Mouse (Mus musculus): ENCODE results near the gene Arhgap23. TPM values are rescaled to one million over a fixed set of nuclear protein-coding genes. Genes with fewer than 3 reads are reported as not detected.

Arhgap23 gene
- polyA plus RNA-seq, 1 experiment from 2014 or later: 7.8 TPM

DNA sequence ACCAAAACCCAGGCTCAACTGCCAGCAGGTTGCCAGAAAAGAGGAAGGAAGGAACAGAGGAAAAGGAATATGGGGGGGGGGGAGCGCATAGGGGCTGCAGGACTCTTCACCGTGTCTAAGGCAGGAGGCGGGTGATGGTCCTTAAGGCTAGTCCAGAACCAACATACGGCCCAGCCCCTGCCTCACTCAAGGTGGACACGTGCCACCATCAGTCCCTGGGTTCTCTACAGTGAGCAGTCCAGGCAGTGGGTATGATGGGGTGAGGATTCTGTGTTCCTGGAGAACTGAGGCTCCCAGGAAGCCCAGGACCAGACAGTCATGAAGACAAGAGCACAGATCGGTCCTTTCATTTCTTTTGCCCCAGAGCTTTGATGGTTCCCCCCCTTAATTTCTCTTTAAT lies 114.7 kb downstream of the Arhgap23 start:
- WGBS: 85% methylated on average over 6 of the region's 6 CpGs
- no peak overlapping the region for H3K4me3 ChIP-seq
- no peak overlapping the region for H3K27ac ChIP-seq
- DNase-seq (ENCODE audit: low spot score): no peak
- no peaks in the 10 kb centered on the region for H3K36me3 ChIP-seq
- peaks cover 83% of the 10 kb centered on the region for H3K27me3 ChIP-seq (ENCODE audit: insufficient read depth, poor library complexity, severe bottlenecking)
- peaks cover 32% of the 10 kb centered on the region for H3K4me1 ChIP-seq
- no peaks in the 10 kb centered on the region for H3K9me3 ChIP-seq

DNA sequence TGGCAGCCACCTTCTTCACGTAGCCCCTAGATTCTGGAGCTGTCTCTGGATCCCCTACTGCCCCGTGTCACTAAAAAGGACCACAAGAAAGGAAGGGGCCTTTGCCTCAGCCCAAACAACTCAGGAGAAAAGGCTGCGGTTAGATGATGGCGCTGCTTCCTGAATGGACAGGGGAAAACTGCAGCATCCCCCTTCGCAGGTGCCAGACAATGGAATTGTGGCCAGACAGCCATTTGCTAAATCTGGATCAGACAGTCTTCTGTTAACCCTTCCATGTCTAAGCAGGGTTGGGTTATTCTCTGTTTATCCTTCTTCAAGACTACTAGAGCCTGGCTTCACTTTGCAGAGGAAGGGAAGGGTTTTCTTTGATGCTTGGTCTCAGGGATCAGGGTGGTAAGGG lies 115.6 kb downstream of the Arhgap23 start:
- DNase-seq (ENCODE audit: low spot score): no peak
- Histone ChIP-seq H3K4me1 (peaks cover 30% of the 10 kb centered on the region), H3K9me3 (no peaks in the 10 kb centered on the region), H3K36me3 (no peaks in the 10 kb centered on the region), H3K27me3 (ENCODE audit: insufficient read depth, poor library complexity, severe bottlenecking) (peaks cover 83% of the 10 kb centered on the region), H3K4me3 (no peak overlapping the region), H3K27ac (no peak overlapping the region)
- 47% methylated on average over 5 of the region's 5 CpGs for WGBS

DNA sequence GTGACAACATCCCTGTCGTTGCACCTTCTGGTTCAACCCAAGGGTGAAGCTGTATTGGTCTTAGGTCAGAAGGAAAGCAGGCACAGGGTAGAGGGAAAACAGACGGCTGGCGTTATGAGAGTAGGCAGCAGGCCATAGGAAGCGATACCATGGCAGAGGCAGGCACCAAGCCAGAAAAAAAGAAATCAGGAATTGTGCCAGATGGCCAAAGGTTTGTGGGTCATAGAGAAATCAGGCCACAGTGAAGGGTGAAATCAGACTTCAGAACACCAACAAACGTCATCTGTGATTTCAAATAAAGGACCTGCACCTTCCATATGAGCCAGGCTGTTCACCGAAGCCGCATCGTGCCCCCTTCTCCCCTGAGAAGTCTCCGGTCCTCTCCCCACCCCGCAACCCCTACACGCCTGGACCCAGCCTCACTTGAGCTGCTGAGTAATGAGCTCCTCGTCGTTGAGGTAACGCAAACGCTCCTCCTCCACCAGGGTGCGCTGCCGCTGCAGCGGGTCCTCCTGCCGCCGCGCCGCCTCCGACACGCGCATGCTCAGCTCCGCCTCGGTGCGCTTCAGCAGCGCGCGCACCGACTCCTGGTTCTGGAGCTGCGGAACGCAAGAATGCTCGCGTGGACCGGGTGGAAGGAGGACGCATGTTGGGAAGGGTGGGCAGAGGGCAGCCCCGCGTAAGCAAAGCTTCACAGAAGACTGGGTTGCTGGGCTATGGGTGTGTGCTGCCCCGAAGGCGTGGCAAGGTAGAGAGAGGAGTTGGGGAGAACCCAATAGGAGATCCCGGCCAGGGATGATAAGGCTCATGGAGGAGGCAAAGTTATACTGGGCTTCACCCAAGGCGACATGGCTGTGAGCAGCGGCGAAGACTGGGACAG lies 116.3 kb downstream of the Arhgap23 start:
- Histone ChIP-seq H3K4me1 (peaks cover 37% of the 10 kb centered on the region), H3K4me3 (peak overlapping the region; percentile 60), H3K27me3 (ENCODE audit: insufficient read depth, poor library complexity, severe bottlenecking) (peaks cover 83% of the 10 kb centered on the region), H3K9me3 (no peaks in the 10 kb centered on the region), H3K27ac (no peak overlapping the region; the same call in 1 of the 2 replicates), H3K36me3 (no peaks in the 10 kb centered on the region)
- WGBS: 7% methylated on average over 46 of the region's 46 CpGs
- peak; percentile 92 for DNase-seq (ENCODE audit: low spot score)

DNA sequence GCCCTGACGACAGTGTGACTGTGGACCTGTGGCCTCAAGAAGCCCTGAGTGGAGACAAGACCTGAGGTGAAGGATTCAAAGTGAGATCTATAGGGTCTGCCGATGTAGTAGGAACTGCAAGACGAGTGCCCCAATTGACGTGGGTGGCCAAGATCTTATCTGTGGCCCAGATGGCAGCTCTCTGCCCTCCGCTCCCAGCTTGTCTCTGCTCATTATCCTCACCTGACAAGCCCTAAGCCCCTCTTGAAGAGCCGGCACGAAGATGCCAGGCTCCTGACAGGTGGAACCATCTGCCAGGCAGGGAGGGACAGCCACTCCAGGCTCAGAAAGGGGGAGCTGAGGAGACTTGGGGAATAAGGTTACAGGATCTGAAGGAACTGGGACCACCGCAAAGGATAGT lies 117.0 kb downstream of the Arhgap23 start:
- 11% methylated on average over 8 of the region's 8 CpGs for WGBS

DNA sequence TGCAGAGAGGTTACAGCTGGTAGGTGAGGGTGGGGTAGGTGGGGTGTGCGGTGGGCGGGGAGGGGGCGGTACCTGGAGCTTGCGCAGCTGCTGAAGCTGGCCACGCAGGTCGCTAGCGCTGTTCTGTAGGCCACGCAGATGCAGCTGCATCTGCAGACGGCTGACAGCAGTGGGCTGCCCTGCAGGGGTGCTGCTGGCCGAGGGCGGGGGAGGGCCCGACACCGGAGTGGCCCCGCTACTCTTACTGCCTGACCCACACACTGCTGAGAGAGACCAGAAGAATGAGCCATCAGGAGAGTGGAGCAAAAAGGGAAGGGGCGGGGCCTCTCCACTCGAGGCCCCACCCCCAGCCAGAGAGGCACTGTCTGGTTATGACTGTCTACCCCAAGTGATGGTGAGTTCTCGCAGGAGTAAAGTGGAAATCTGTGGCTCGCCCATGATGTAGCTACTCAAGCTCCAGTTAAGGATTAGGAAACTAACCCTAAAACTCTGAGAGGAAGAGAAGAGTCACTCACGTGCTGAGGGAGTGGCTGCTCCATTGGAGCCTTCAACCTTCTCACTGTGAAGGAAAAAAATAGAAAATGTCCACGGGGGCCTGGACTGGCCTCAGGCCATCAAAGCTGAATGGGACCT lies 117.7 kb downstream of the Arhgap23 start:
- WGBS: 5% methylated on average over 20 of the region's 20 CpGs
- no peak for DNase-seq (ENCODE audit: low spot score)
- peaks cover 46% of the 10 kb centered on the region for H3K4me1 ChIP-seq
- peaks cover 88% of the 10 kb centered on the region for H3K27me3 ChIP-seq (ENCODE audit: insufficient read depth, poor library complexity, severe bottlenecking)
- no peak overlapping the region for H3K27ac ChIP-seq
- no peaks in the 10 kb centered on the region for H3K36me3 ChIP-seq
- peak overlapping the region; percentile 43 for H3K4me3 ChIP-seq
- no peaks in the 10 kb centered on the region for H3K9me3 ChIP-seq

More for the DNA sequence above, 117.0 kb downstream of the Arhgap23 start:
- H3K4me1 ChIP-seq: peaks cover 44% of the 10 kb centered on the region
- H3K36me3 ChIP-seq: no peaks in the 10 kb centered on the region
- DNase-seq (ENCODE audit: low spot score): no peak
- peak overlapping the region; percentile 60 for H3K4me3 ChIP-seq
- peaks cover 86% of the 10 kb centered on the region for H3K27me3 ChIP-seq (ENCODE audit: insufficient read depth, poor library complexity, severe bottlenecking)
- no peak overlapping the region for H3K27ac ChIP-seq
- no peaks in the 10 kb centered on the region for H3K9me3 ChIP-seq

DNA sequence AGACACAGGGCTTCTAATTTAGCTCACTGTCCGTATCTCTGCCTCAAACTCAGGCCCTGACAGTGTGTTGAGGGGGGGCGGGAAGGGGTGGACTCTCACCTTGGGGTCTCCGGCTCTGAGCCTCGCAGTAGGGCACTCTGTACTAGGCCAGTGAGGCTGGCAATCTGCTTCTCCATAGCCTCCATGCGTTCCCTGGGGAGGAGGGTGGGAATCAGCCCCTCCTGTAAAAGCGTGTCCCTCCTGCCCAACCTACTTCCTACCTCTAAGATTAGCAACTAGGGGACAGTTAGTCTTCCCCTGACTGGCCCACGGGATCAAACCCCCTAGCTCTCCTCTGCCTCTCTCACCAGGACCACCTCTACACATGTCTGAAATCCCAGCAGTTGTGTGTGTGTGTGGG lies 118.3 kb downstream of the Arhgap23 start:
- no peak overlapping the region for H3K4me3 ChIP-seq
- H3K4me1 ChIP-seq: peaks cover 46% of the 10 kb centered on the region
- WGBS: 10% methylated on average over 7 of the region's 7 CpGs

DNA sequence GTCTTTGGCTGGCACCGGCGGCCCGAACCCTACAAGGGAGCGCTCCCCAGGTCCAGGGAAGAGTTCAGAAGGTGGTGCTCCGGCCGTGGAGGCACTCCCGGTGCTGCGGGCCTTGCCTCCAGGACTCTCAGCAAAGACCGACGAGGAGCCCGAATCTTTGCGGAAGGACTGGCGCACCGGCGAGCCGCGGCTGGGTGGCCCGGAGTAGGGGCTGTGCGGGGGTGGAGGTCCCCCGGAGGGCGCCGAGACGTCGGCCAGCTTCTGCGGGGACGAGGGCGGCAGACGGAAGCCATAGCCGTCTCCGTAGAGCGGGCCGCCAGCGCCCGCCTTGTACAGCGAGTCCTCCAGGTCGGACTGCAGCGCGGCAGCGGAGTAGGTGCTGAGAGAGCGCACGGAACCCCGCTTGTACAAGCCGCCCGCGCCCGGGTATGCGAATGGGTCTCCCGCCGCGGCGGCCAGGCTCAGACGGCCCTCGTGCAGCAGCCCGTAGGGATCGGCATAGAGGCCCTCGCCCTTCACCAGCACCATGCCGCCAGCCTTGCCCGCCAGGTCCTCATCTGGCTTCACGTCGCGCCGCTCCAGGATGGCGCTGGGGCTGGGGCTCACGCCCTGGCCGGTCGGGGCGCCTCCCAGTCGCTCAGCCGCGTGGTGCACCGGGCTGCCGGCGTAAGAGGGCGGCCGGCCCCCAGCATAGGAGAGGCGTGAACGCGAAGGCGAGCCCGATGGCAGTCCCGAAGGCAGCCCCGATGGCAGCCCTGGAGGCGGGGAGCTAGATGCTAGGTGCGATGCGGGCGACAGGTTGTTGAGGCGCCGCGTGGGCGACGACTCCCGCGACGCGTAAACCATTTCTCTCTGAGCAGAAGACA lies 119.3 kb downstream of the Arhgap23 start:
- Histone ChIP-seq H3K9me3 (no peaks in the 10 kb centered on the region), H3K36me3 (no peaks in the 10 kb centered on the region), H3K4me3 (peak overlapping the region; percentile 51), H3K4me1 (peaks cover 46% of the 10 kb centered on the region), H3K27me3 (ENCODE audit: insufficient read depth, poor library complexity, severe bottlenecking) (peaks cover 100% of the 10 kb centered on the region), H3K27ac (no peak overlapping the region)
- DNase-seq (ENCODE audit: low spot score): no peak
- WGBS: 2% methylated on average over 95 of the region's 95 CpGs

More for the DNA sequence above, 118.3 kb downstream of the Arhgap23 start:
- Histone ChIP-seq H3K27ac (no peak overlapping the region), H3K9me3 (no peaks in the 10 kb centered on the region), H3K36me3 (no peaks in the 10 kb centered on the region), H3K27me3 (ENCODE audit: insufficient read depth, poor library complexity, severe bottlenecking) (peaks cover 93% of the 10 kb centered on the region)
- DNase-seq (ENCODE audit: low spot score): no peak

DNA sequence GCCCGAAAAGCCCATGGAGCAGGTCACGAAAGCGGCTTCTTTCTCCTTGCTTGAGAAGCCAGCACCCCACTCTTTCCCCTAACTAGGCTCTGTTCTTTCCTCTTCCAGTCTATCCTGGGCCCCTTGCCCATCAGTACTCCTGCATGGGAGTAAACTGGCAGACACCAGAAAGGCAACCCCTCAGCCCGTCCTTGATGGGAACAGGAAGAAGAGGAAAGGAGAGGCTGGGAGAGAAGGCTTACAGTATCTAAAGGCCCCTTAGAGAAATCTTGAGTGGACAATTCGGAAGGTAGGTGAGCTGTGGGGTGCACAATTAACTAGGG lies 119.9 kb downstream of the Arhgap23 start:
- Histone ChIP-seq H3K27me3 (ENCODE audit: insufficient read depth, poor library complexity, severe bottlenecking) (peaks cover 100% of the 10 kb centered on the region), H3K27ac (no peak overlapping the region), H3K4me1 (peaks cover 47% of the 10 kb centered on the region), H3K36me3 (no peaks in the 10 kb centered on the region), H3K4me3 (peak overlapping the region; percentile 51; the same call in 1 of the 2 replicates), H3K9me3 (no peaks in the 10 kb centered on the region)
- WGBS: 18% methylated on average over 5 of the region's 5 CpGs
- no peak for DNase-seq (ENCODE audit: low spot score)

DNA sequence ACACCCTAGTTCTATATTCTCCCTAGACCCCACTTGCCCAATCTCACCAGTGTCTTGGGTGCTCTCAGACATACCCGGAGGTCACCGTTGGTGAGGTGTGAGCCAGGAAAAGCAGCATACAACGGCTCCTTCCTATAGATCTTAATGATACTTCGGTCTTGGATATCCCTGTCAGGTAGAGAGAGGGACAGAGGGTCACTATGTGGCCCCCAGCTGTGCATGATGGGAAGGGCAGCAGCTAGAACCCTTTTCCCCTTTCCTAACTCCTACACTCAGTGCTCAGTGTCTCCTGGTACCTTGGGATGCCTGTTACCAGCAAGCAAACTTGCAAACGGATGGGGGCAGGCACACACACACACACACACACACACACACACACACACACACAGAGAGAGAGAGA lies 120.3 kb downstream of the Arhgap23 start:
- Histone ChIP-seq H3K36me3 (no peaks in the 10 kb centered on the region), H3K27me3 (ENCODE audit: insufficient read depth, poor library complexity, severe bottlenecking) (peaks cover 100% of the 10 kb centered on the region), H3K4me3 (no peak overlapping the region), H3K9me3 (no peaks in the 10 kb centered on the region), H3K27ac (no peak overlapping the region), H3K4me1 (peaks cover 49% of the 10 kb centered on the region)
- 38% methylated on average over 5 of the region's 5 CpGs for WGBS
- no peak for DNase-seq (ENCODE audit: low spot score)

DNA sequence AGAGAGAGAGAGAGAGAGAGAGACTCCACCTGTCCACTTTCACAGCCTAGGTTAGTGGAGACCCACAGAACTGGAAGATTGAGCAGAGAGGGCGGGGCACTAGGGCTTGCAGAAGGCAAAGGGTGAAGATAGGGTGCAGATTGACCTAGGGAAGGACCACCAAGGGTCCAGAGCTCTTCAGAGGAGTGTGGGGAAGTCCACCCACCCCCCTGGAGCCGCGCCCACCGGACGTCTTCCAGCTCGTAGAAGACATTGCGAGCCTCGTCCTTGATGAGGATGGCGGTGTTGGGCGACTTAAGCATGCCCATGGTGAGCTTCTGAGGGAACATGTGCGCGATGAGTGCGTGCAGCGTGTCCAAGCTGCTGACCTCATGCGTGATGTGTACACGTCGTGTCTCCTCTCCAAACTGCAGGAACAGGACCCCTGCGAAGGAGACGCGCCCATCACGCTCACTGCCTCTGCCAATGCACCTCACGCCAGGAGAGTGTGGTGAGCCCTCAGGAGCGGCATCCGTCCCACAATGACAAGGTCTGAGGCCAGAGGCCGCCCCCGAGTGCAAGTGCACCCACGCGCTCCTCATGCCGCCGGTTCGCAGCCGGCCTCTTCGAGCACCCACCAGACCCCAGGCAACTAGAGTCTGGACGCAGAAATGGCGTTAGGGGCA lies 120.9 kb downstream of the Arhgap23 start:
- Histone ChIP-seq H3K27me3 (ENCODE audit: insufficient read depth, poor library complexity, severe bottlenecking) (peaks cover 100% of the 10 kb centered on the region), H3K36me3 (no peaks in the 10 kb centered on the region), H3K27ac (peak overlapping the region; percentile 74; the same call in 1 of the 2 replicates), H3K4me3 (peak overlapping the region; percentile 63), H3K9me3 (no peaks in the 10 kb centered on the region), H3K4me1 (peaks cover 49% of the 10 kb centered on the region)
- DNase-seq (ENCODE audit: low spot score): no peak
- 9% methylated on average over 35 of the region's 35 CpGs for WGBS

DNA sequence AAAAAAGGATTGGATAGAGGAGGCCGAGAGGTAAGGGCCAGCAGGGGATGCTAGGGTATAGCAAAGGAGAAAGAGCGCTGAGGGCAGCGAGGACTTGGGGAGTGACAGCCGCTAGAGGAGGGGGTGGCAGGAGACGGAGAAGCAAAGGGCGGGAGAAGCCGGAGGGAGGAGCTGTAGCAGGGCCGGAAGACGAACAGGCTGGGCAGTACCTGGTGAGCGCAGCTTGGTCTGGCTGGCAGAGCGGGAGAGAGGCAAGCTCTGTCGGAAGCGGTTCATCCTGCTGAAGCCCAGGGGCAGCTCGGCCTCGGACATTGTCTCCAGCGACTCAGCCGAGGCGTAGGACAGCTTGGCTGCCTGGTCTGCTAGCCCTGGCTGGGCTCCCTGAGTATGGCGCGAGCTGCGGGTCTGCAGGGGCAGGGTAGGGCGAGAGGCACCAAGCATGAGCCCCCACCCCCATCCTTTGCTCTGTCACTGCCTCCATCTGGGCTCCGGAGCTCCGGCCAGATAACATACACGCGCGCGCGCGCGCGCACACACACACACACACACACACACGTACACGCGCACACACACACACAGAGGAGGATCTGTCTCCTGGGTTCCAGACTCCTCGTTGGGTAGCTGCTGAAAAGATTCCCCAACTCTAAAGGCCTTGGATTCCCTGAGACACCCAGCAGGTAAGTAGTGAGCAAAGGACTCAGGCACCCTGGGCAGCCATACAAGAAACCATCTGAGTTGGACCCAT lies 121.7 kb downstream of the Arhgap23 start:
- Histone ChIP-seq H3K36me3 (no peaks in the 10 kb centered on the region), H3K9me3 (no peaks in the 10 kb centered on the region), H3K4me3 (peak overlapping the region; percentile 63), H3K27me3 (ENCODE audit: insufficient read depth, poor library complexity, severe bottlenecking) (peaks cover 100% of the 10 kb centered on the region), H3K27ac (peak overlapping the region; percentile 74), H3K4me1 (peaks cover 44% of the 10 kb centered on the region)
- WGBS: 2% methylated on average over 36 of the region's 36 CpGs
- no peak for DNase-seq (ENCODE audit: low spot score)

DNA sequence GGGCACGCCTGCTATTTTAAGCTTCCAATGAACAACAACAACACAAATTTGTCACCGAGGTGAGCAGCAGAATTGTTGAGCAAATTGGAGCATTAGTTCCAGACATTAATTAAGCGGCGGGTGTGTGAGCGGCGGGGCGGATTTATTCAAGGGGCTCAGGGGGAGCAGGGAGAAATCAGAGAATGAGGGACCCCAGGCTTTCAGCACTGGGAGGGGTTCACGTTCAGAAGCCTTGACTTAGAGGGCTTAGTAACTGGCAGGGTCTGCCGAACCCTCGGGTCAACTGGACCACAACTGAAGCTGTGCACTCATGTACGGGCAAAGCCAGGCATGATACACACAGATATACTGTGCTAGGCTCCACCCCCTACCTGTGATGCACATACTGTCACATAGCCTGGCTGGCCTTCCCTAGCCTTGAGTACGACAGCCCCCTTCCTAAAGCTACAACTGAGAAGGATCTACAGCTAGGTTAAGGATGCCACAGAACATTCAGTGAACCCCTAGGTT lies 122.3 kb downstream of the Arhgap23 start:
- peaks cover 42% of the 10 kb centered on the region for H3K4me1 ChIP-seq
- no peak for DNase-seq (ENCODE audit: low spot score)
- no peaks in the 10 kb centered on the region for H3K36me3 ChIP-seq
- 32% methylated on average over 12 of the region's 12 CpGs for WGBS
- peaks cover 100% of the 10 kb centered on the region for H3K27me3 ChIP-seq (ENCODE audit: insufficient read depth, poor library complexity, severe bottlenecking)
- H3K4me3 ChIP-seq: peak overlapping the region; percentile 63
- H3K9me3 ChIP-seq: no peaks in the 10 kb centered on the region
- H3K27ac ChIP-seq: no peak overlapping the region
